Mouse (Mus musculus): ENCODE results near the gene Pgm1.

GRCm38 (mm10) chr4:99929149-99929612 lies at the start of gene Pgm1:
- TF ChIP-seq RAD21 (IDR thresholded peaks at IDR 0.05; ENCODE audit: low read depth, low read length) (no peak), KAT2A (conservative IDR thresholded peaks at IDR 0.05; ENCODE audit: low read depth, low read length) (no peak), CTCF (IDR thresholded peaks at IDR 0.05 in 2 of 3, conservative IDR thresholded peaks at IDR 0.05 in 1 of 3; ENCODE audit: control insufficient read depth in 1 of 3, insufficient read depth in 1 of 3, low read depth in 2 of 3, low read length in 3 of 3, poor library complexity in 1 of 3, severe bottlenecking in 1 of 3) (no peak), MAFK (IDR thresholded peaks at IDR 0.05; ENCODE audit: borderline replicate concordance, low read depth, low read length) (no peak), USF2 (IDR thresholded peaks at IDR 0.05; ENCODE audit: borderline replicate concordance in 1 of 2, insufficient read depth in 1 of 2, low read depth in 1 of 2, low read length in 2 of 2) (no peak), SIN3A (IDR thresholded peaks at IDR 0.05; ENCODE audit: low read length) (no peak)
